Mouse (Mus musculus): Measurements from ENCODE around the gene Git1. TPM values are rescaled to one million over a fixed set of nuclear protein-coding genes. Genes with fewer than 3 reads are reported as not detected.
A peak's percentile ranks its signal among the peaks of the same experiment; 100 is the strongest.

Git1 gene
- polyA plus RNA-seq (2012; fragmentation: generic; extraction: Trizol), result 53.9 TPM

GRCm38 (mm10) chr11:77493512-77494343 lies at the start of gene Git1:
Gene Git1, plus strand, starts transcription at chr11:77493562.
- peak within 1 kb of the TSS; percentile 82 for H3ac ChIP-seq (ENCODE audit: control insufficient read depth, insufficient read length)
- H3K27me3 ChIP-seq (ENCODE audit: control insufficient read depth, insufficient read depth, insufficient read length), result no peaks in the 10 kb centered on the region
- peak within 1 kb of the TSS; percentile 57 for H3K4me3 ChIP-seq
- no peak for TF ChIP-seq REST (IDR thresholded peaks at IDR 0.05; ENCODE audit: insufficient read depth, insufficient read length)
- peak in 2 of 3 experiments; percentile 49 to 71 for TF ChIP-seq MYOG (IDR thresholded peaks at IDR 0.05; ENCODE audit: control insufficient read depth in 1 of 3, insufficient read depth in 1 of 3, insufficient read length in 2 of 3, low read depth in 2 of 3)
- TF ChIP-seq POLR2AphosphoS2 (IDR thresholded peaks at IDR 0.05; ENCODE audit: insufficient read length, low read depth), result peak; percentile 25
- TF ChIP-seq MYOD1 (IDR thresholded peaks at IDR 0.05; ENCODE audit: control insufficient read depth in 1 of 3, insufficient read length in 2 of 3, low read depth in 2 of 3), result peak in 2 of 3 experiments; percentile 40 to 84
- TF ChIP-seq TCF12 (IDR thresholded peaks at IDR 0.05; ENCODE audit: insufficient read depth, poor library complexity, severe bottlenecking), result no peak
- TF ChIP-seq POLR2A (IDR thresholded peaks at IDR 0.05; ENCODE audit: insufficient read length, low read depth), result peak; percentile 46
- H3K36me3 ChIP-seq (ENCODE audit: control insufficient read depth, insufficient read depth), result no peaks in the 10 kb centered on the region
- peaks cover 57% of the 10 kb centered on the region for H3K79me2 ChIP-seq (ENCODE audit: control insufficient read depth, insufficient read depth)
- peak within 1 kb of the TSS; percentile 100 for H3K4me2 ChIP-seq (ENCODE audit: low read depth)

DNA sequence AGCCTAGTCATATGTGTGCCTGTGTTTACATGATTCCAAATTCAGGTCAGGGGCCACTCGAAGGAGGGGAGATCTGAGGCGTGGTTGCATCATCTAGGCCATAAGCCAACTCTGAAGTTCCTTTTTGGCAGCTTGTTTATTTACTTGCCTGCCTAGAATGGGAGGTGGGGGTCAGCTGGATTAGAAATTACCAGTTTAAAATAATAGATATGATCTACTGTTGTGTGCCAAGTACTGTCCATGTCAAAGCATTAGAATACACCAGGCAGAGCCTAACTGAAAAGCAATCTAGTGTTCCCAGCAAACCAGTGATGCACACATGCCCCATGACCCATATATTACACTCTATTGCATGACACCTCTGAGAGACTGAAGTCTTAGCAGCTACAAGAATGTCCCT lies 48.4 kb upstream of the Git1 start:
- Histone ChIP-seq H3ac (ENCODE audit: control insufficient read depth, insufficient read length) (no peak overlapping the region), H3K4me2 (ENCODE audit: low read depth) (no peak overlapping the region), H3K36me3 (ENCODE audit: control insufficient read depth, insufficient read depth) (no peaks in the 10 kb centered on the region), H3K79me2 (ENCODE audit: control insufficient read depth, insufficient read depth) (no peaks in the 10 kb centered on the region), H3K27me3 (ENCODE audit: control insufficient read depth, insufficient read depth, insufficient read length) (no peaks in the 10 kb centered on the region), H3K4me3 (no peak overlapping the region)
- no peak for TF ChIP-seq E2F4 (IDR thresholded peaks at IDR 0.05; ENCODE audit: insufficient read depth)
- TF ChIP-seq CEBPB (IDR thresholded peaks at IDR 0.05; ENCODE audit: insufficient read depth, poor library complexity, severe bottlenecking), result peak; percentile 81

DNA sequence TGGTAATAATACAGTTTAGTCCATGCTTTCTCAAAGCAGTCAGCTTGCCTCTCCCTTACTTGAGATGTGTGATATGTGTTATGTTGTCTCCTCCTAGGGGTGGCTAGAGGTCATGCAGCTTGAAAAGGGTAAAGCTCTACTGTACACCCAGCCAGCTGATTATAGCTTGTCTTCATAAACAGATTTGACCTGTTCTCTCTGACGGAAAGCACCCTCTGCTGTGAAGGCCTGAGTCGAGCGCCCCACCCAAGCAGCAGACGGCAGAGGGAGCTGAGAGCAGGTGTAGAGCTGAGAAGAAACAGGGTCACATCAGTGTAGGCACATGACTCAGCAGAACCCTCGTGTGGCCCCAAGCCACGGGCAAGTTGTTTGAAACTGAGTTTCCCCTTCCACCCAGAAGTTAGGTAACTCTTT lies 46.7 kb upstream of the Git1 start:
- no peaks in the 10 kb centered on the region for H3K36me3 ChIP-seq (ENCODE audit: control insufficient read depth, insufficient read depth)
- H3K79me2 ChIP-seq (ENCODE audit: control insufficient read depth, insufficient read depth), result no peaks in the 10 kb centered on the region
- no peak overlapping the region for H3K4me3 ChIP-seq
- peak overlapping the region; percentile 35 for H3K4me2 ChIP-seq (ENCODE audit: low read depth)
- TF ChIP-seq POLR2AphosphoS2 (IDR thresholded peaks at IDR 0.05; ENCODE audit: insufficient read length, low read depth), result no peak
- TF ChIP-seq USF1 (IDR thresholded peaks at IDR 0.05; ENCODE audit: low read depth), result no peak
- TF ChIP-seq MYOG (IDR thresholded peaks at IDR 0.05; ENCODE audit: control insufficient read depth in 1 of 3, insufficient read depth in 1 of 3, insufficient read length in 2 of 3, low read depth in 2 of 3), result peak in 1 of 3 experiments; percentile 80
- peak in 2 of 3 experiments; percentile 48 to 86 for TF ChIP-seq MYOD1 (IDR thresholded peaks at IDR 0.05; ENCODE audit: control insufficient read depth in 1 of 3, insufficient read length in 2 of 3, low read depth in 2 of 3)
- no peak for TF ChIP-seq MAX (IDR thresholded peaks at IDR 0.05; ENCODE audit: low read depth)
- no peak for TF ChIP-seq CEBPB (IDR thresholded peaks at IDR 0.05; ENCODE audit: insufficient read depth, poor library complexity, severe bottlenecking)
- TF ChIP-seq POLR2A (IDR thresholded peaks at IDR 0.05; ENCODE audit: insufficient read length, low read depth), result no peak
- no peak overlapping the region for H3ac ChIP-seq (ENCODE audit: control insufficient read depth, insufficient read length)
- H3K27me3 ChIP-seq (ENCODE audit: control insufficient read depth, insufficient read depth, insufficient read length), result no peaks in the 10 kb centered on the region

DNA sequence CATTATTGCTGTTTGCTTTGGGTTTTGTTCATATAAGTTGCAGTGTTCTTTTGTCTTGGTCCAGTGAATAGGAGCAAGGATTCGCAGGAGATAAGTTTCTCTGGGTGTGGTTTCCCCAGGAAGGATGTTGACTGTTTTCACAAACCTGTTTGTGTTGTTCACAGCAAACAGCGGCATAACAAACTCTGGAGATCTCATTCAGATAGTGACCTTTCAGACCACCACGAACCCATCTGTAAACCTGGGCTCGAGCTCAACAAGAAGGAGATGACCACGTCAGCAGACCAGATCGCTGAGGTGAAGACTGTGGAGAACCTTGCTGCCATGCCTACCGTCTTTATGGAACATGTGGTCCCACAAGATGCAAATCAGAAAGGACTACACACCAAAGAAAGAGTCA lies 44.1 kb upstream of the Git1 start:
- no peaks in the 10 kb centered on the region for H3K79me2 ChIP-seq (ENCODE audit: control insufficient read depth, insufficient read depth)
- no peak overlapping the region for H3K4me2 ChIP-seq (ENCODE audit: low read depth)
- no peaks in the 10 kb centered on the region for H3K36me3 ChIP-seq (ENCODE audit: control insufficient read depth, insufficient read depth)
- no peak overlapping the region for H3ac ChIP-seq (ENCODE audit: control insufficient read depth, insufficient read length)
- no peak overlapping the region for H3K4me3 ChIP-seq
- TF ChIP-seq MYOG (IDR thresholded peaks at IDR 0.05; ENCODE audit: control insufficient read depth in 1 of 3, insufficient read depth in 1 of 3, insufficient read length in 2 of 3, low read depth in 2 of 3) (no peak), MYOD1 (IDR thresholded peaks at IDR 0.05; ENCODE audit: control insufficient read depth in 1 of 3, insufficient read length in 2 of 3, low read depth in 2 of 3) (no peak), MAX (IDR thresholded peaks at IDR 0.05; ENCODE audit: low read depth) (no peak), POLR2A (IDR thresholded peaks at IDR 0.05; ENCODE audit: insufficient read length, low read depth) (no peak), USF1 (IDR thresholded peaks at IDR 0.05; ENCODE audit: low read depth) (no peak), POLR2AphosphoS2 (IDR thresholded peaks at IDR 0.05; ENCODE audit: insufficient read length, low read depth) (no peak), SRF (IDR thresholded peaks at IDR 0.05; ENCODE audit: control insufficient read depth, insufficient read length, low read depth) (no peak), TCF12 (IDR thresholded peaks at IDR 0.05; ENCODE audit: insufficient read depth, poor library complexity, severe bottlenecking) (no peak), CEBPB (IDR thresholded peaks at IDR 0.05; ENCODE audit: insufficient read depth, poor library complexity, severe bottlenecking) (no peak), REST (IDR thresholded peaks at IDR 0.05; ENCODE audit: insufficient read depth, insufficient read length) (no peak), TCF3 (IDR thresholded peaks at IDR 0.05; ENCODE audit: insufficient read length, low read depth) (no peak), E2F4 (IDR thresholded peaks at IDR 0.05; ENCODE audit: insufficient read depth) (no peak)
- no peaks in the 10 kb centered on the region for H3K27me3 ChIP-seq (ENCODE audit: control insufficient read depth, insufficient read depth, insufficient read length)

DNA sequence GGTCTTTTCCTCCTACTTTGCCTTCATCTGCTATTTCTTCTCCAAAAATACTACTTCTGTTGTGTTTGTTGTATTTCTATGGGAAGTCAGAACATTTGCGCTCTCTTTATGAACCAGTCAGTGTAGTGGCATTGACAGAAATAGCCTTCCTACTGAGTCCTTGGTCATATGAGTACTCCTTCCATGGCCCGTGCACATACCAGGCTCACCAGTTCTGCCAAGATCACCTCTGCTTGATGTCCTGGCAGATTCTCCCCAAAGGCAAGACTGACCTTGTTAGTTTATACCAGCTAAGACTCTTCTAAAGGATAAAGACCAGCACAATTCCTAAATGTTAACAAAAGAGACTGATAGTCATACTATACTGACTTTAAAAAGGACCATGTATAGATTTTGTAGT lies 41.7 kb upstream of the Git1 start:
- Histone ChIP-seq H3K4me3 (no peak overlapping the region), H3ac (ENCODE audit: control insufficient read depth, insufficient read length) (no peak overlapping the region), H3K36me3 (ENCODE audit: control insufficient read depth, insufficient read depth) (no peaks in the 10 kb centered on the region), H3K79me2 (ENCODE audit: control insufficient read depth, insufficient read depth) (no peaks in the 10 kb centered on the region), H3K4me2 (ENCODE audit: low read depth) (no peak overlapping the region), H3K27me3 (ENCODE audit: control insufficient read depth, insufficient read depth, insufficient read length) (no peaks in the 10 kb centered on the region)
- TF ChIP-seq TCF12 (IDR thresholded peaks at IDR 0.05; ENCODE audit: insufficient read depth, poor library complexity, severe bottlenecking), result no peak
- no peak for TF ChIP-seq USF1 (IDR thresholded peaks at IDR 0.05; ENCODE audit: low read depth)
- TF ChIP-seq REST (IDR thresholded peaks at IDR 0.05; ENCODE audit: insufficient read depth, insufficient read length), result no peak
- TF ChIP-seq TCF3 (IDR thresholded peaks at IDR 0.05; ENCODE audit: insufficient read length, low read depth), result no peak
- no peak for TF ChIP-seq E2F4 (IDR thresholded peaks at IDR 0.05; ENCODE audit: insufficient read depth)
- TF ChIP-seq CEBPB (IDR thresholded peaks at IDR 0.05; ENCODE audit: insufficient read depth, poor library complexity, severe bottlenecking), result no peak
- no peak for TF ChIP-seq POLR2A (IDR thresholded peaks at IDR 0.05; ENCODE audit: insufficient read length, low read depth)
- no peak for TF ChIP-seq MYOG (IDR thresholded peaks at IDR 0.05; ENCODE audit: control insufficient read depth in 1 of 3, insufficient read depth in 1 of 3, insufficient read length in 2 of 3, low read depth in 2 of 3)
- TF ChIP-seq MYOD1 (IDR thresholded peaks at IDR 0.05; ENCODE audit: control insufficient read depth in 1 of 3, insufficient read length in 2 of 3, low read depth in 2 of 3), result no peak
- TF ChIP-seq POLR2AphosphoS2 (IDR thresholded peaks at IDR 0.05; ENCODE audit: insufficient read length, low read depth), result no peak
- no peak for TF ChIP-seq SRF (IDR thresholded peaks at IDR 0.05; ENCODE audit: control insufficient read depth, insufficient read length, low read depth)
- TF ChIP-seq MAX (IDR thresholded peaks at IDR 0.05; ENCODE audit: low read depth), result no peak
